Mouse (Mus musculus): ENCODE results near the gene Mrps30. TPM values are rescaled to one million over a fixed set of nuclear protein-coding genes. Genes with fewer than 3 reads are reported as not detected.
"Not testable (repeated sequence)": the region's sequence is repeated elsewhere in the genome, so short reads cannot be mapped to it uniquely, and the experiment has no call there.

Gene Mrps30
- 29.9 and 31.3 TPM in 2 replicates for polyA plus RNA-seq (2016; fragmentation: Nextera tagmentation; extraction: Ambion mirVana)

DNA sequence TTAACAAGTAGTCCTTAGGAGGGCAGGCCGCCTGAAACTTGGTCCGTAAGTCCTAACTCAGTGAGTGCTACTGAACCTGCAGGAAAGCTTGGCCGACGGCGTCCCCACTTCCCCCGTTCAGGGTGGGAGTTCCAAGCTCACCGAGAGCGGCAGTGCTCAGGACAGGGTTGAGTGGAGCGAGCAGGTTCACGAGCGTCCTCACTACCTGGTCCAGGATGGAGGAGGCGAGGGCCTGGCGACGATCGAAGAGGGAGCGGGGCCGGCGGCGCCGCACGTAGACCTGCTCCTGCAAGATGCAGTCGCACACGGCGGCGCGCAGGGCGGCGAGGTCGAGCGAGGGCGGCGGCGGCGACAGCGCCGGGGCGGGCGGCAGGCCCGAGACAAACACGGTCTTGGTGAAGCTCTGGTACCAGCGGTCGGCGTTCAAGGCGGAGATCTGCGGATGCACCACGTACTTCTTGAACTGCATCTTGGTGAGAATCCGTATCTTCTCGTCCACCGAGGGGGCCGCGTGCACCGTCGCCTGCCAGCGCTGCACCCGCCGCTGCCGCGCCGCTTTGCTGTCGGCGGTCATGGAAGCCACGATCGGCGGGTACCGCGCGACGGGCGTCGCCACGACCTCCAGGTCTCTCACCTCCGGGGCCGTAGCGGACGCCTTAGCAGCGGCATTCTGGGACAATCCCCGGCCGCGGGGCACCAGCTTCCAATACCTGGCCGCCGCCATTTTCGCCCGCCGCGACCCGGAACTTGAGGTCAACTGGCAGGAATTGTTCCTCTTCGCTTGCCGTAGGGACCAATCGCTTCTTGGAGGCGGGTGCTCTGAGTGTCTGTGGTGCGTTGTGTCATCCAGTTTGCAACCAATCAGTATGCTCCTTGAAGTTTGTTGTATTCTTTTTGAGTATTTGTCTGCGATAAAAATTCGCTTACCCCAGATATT is at the start of gene Mrps30, which contains the start of gene B430218F22Rik:
Gene Mrps30 (minus strand): TSS at position 742 of the 937 bp plus-strand sequence.
Gene B430218F22Rik (plus strand): TSS at position 120 of the 937 bp plus-strand sequence.
- H3K9ac ChIP-seq: peak within 1 kb of the TSS; percentile 85
- peaks cover 12% of the 10 kb centered on the region for H3K4me1 ChIP-seq
- WGBS: under 1% methylated on average over 93 of the region's 93 CpGs
- H3K4me2 ChIP-seq (replicated peaks): peak within 1 kb of the TSS; percentile 68
- peak; percentile 99 for ATAC-seq (ENCODE audit: low FRiP score)
- H3K27ac ChIP-seq: peak within 1 kb of the TSS; percentile 83
- H3K9me3 ChIP-seq (replicated peaks): no peaks in the 10 kb centered on the region
- peaks cover 23% of the 10 kb centered on the region for H3K36me3 ChIP-seq
- peak within 1 kb of the TSS; percentile 97 for H3K4me3 ChIP-seq
- no peaks in the 10 kb centered on the region for H3K27me3 ChIP-seq

DNA sequence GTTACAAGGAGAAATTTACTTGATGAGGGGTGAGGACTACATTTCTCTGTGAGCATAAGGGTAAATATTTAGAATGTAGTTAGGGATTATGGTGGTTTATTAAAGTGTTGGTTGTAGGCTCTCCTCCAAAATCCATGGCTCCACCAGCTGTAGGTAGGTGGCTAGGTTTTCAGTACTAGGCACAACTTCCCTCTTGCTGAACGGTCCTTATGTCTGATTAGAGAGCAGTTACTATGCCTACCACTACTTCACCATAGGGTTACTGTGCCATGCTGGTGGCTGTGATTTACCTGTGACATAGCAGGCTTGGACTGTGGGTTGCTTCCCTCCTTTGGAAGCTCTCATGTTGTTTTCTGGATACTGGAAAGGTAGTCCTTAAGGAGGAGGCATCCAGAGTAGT is 33.8 kb upstream of the Mrps30 start:
- WGBS: 89% methylated on average over 1 of the region's 1 CpGs
- Histone ChIP-seq H3K4me3 (no peak overlapping the region), H3K4me1 (no peaks in the 10 kb centered on the region), H3K36me3 (no peaks in the 10 kb centered on the region), H3K4me2 (replicated peaks) (no peak overlapping the region), H3K9me3 (replicated peaks) (no peaks in the 10 kb centered on the region), H3K9ac (no peak overlapping the region), H3K27me3 (no peaks in the 10 kb centered on the region), H3K27ac (no peak overlapping the region)
- no peak for ATAC-seq (ENCODE audit: low FRiP score)

DNA sequence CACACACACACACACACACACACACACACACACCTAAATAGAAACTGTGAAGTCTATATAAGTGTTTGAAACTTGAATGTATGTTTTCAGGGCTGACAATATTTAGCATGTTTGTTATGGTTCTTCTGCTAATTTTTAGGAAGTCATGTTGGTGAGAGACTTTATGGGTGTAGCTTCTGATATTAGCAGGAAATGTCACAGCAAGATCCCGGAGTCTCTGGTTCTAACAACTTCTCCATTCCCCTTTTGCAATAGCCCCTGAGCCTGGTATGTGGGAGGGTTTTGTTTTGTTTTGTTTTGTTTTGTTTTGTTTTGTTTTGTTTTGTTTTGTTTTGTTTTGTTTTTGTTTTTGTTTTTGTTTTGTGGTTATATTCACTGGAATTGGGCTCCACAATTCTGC is 33.4 kb upstream of the Mrps30 start:
- no peaks in the 10 kb centered on the region for H3K9me3 ChIP-seq (replicated peaks)
- H3K4me1 ChIP-seq: no peaks in the 10 kb centered on the region
- ATAC-seq (ENCODE audit: low FRiP score): no peak
- H3K9ac ChIP-seq: no peak overlapping the region
- no peak overlapping the region for H3K27ac ChIP-seq
- H3K4me2 ChIP-seq (replicated peaks): no peak overlapping the region
- H3K27me3 ChIP-seq: no peaks in the 10 kb centered on the region
- H3K4me3 ChIP-seq: no peak overlapping the region
- 85% methylated on average over 1 of the region's 1 CpGs for WGBS
- H3K36me3 ChIP-seq: no peaks in the 10 kb centered on the region

DNA sequence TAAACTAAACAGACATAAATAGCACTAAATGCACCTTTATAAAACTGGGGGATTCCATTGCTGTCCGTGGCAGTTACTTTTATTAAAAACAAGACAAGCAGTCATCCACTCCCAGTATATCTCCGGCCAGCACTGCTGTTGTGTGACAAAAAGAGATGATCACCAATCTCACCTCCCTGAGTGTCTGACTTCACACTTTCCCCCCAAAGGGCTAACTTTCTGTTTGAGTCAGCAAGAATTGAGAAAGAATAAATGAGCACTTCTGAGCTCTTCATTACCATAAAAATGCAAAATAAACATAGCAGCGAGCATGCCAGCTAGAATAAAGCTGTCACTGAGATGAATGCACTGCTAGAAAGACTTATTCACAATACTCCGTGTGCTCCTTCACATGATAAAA is 31.1 kb upstream of the Mrps30 start:
- H3K4me1 ChIP-seq: no peaks in the 10 kb centered on the region
- no peaks in the 10 kb centered on the region for H3K9me3 ChIP-seq (replicated peaks)
- H3K4me3 ChIP-seq: no peak overlapping the region
- H3K27ac ChIP-seq: no peak overlapping the region
- H3K27me3 ChIP-seq: no peaks in the 10 kb centered on the region
- H3K4me2 ChIP-seq (replicated peaks): no peak overlapping the region
- H3K9ac ChIP-seq: no peak overlapping the region
- no peak for ATAC-seq (ENCODE audit: low FRiP score)
- H3K36me3 ChIP-seq: no peaks in the 10 kb centered on the region
- 35% methylated on average over 4 of the region's 4 CpGs for WGBS

DNA sequence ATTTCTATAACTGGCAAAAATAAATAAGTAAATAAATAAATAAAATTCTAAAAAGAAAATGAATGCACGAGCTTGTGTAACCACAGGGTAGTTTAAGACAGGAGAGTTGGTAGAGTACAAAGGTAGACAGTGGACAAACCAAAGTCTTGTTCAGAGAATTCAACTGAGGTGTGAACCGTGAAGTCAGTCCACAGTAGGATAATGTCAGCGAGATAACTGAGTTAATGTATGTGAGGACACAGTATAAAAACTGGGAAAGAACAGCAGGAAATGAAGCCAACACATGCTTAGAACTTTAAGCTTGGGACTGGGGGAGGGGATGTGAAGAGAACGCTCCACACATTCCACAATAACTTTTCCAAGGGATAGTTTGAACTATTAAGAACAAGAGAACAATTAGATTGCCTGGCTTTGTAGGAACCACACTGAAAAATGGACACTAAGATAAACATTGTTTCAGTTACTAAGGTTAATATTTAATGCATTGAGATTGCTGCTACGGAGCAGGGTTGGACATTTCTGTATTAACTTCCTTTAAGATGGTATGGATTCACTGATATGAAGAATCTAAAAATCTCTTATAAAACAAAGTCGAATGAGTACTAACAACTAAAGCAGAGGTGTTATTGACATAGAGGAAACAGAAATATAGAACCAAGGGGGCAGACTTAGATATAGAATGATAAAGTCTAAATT is 24.4 kb upstream of the Mrps30 start:
- Histone ChIP-seq H3K9ac (no peak overlapping the region), H3K4me2 (replicated peaks) (no peak overlapping the region), H3K27ac (no peak overlapping the region), H3K4me3 (no peak overlapping the region), H3K27me3 (no peaks in the 10 kb centered on the region), H3K9me3 (replicated peaks) (no peaks in the 10 kb centered on the region), H3K36me3 (no peaks in the 10 kb centered on the region), H3K4me1 (no peaks in the 10 kb centered on the region)
- 80% methylated on average over 6 of the region's 6 CpGs for WGBS
- ATAC-seq (ENCODE audit: low FRiP score): no peak

- no peak for ATAC-seq (ENCODE audit: low FRiP score)
- no peak overlapping the region for H3K4me2 ChIP-seq (replicated peaks)
- H3K4me3 ChIP-seq: no peak overlapping the region
- H3K9ac ChIP-seq: no peak overlapping the region
- no peaks in the 10 kb centered on the region for H3K36me3 ChIP-seq
- 0 out of 2 replicates have a peak, but pooled peaks cover 2% of the 10 kb centered on the region for H3K27me3 ChIP-seq
- no peaks in the 10 kb centered on the region for H3K9me3 ChIP-seq (replicated peaks)
- no peaks in the 10 kb centered on the region for H3K4me1 ChIP-seq
- H3K27ac ChIP-seq: no peak overlapping the region
These were observed 16.5 kb upstream of the Mrps30 start for GRCm38 (mm10) chr13:118403544-118403943.

- WGBS: 65% methylated on average over 6 of the region's 6 CpGs
These were observed 13.3 kb upstream of the Mrps30 start for GRCm38 (mm10) chr13:118400340-118400739.

DNA sequence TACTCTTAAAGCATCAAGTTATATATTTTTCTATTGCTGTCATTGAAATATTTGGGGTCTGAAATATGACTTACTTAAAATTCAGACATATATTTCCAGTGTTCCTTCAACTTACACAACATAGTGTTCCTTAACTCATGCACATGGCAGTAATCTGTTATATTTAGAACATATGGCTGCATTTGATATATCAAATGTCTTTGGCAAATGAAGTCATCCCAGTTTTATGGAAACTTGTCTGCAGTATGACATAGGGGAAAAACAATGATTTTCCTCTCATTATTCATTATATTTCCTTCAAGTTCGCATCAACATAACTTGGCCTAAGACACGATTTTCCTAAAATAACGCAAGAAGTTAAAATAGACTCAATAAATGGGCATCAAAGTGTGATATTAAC is 8.8 kb upstream of the Mrps30 start:
- Histone ChIP-seq H3K27ac (no peak overlapping the region), H3K36me3 (no peaks in the 10 kb centered on the region), H3K4me1 (no peaks in the 10 kb centered on the region), H3K9ac (no peak overlapping the region), H3K4me3 (no peak overlapping the region), H3K27me3 (no peaks in the 10 kb centered on the region), H3K4me2 (replicated peaks) (no peak overlapping the region), H3K9me3 (replicated peaks) (no peaks in the 10 kb centered on the region)
- 94% methylated on average over 3 of the region's 3 CpGs for WGBS
- ATAC-seq (ENCODE audit: low FRiP score): no peak

More at GRCm38 (mm10) chr13:118400340-118400739, 13.3 kb upstream of the Mrps30 start:
- Histone ChIP-seq H3K4me2 (replicated peaks) (no peak overlapping the region), H3K9ac (no peak overlapping the region), H3K27me3 (0 out of 2 replicates have a peak, but pooled peaks cover 2% of the 10 kb centered on the region), H3K4me1 (no peaks in the 10 kb centered on the region), H3K27ac (no peak overlapping the region), H3K9me3 (replicated peaks) (no peaks in the 10 kb centered on the region), H3K36me3 (no peaks in the 10 kb centered on the region), H3K4me3 (no peak overlapping the region)
- ATAC-seq (ENCODE audit: low FRiP score): no peak

GRCm38 (mm10) chr13:118387448-118387801 is 373 bp upstream of the Mrps30 start:
- H3K9me3 ChIP-seq (replicated peaks); H3K27me3 ChIP-seq; H3K9ac ChIP-seq; H3K27ac ChIP-seq: not testable (repeated sequence)
- ATAC-seq (ENCODE audit: low FRiP score): peak; percentile 57
- WGBS: 8% methylated on average over 10 of the region's 10 CpGs
- peaks cover 12% of the 10 kb centered on the region for H3K4me1 ChIP-seq
- H3K4me2 ChIP-seq (replicated peaks): peak overlapping the region; percentile 44
- peak overlapping the region; percentile 97 for H3K4me3 ChIP-seq
- peaks cover 18% of the 10 kb centered on the region for H3K36me3 ChIP-seq

DNA sequence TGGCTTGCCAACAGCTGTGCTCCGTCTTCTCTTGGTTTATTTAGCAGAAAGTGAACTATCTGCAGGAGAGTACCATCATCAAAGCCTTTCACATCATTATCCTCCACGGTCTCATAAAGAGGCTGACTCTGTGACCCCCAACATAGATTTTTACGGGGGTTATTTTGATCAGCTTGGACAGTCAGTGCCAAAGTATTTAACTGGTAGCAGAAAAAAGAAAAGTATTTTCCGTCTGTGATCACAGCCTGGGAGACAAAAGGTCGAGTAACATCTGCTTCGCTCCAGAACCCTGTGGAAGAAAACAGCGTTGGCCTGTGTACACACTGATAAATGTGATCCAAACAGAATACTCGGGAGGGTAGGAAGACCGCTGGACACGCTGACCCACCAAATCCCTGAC is 6.7 kb downstream of the Mrps30 start:
- no peaks in the 10 kb centered on the region for H3K27me3 ChIP-seq
- 0 out of 2 replicates have a peak, but pooled peaks cover under 1% of the 10 kb centered on the region for H3K4me1 ChIP-seq
- no peak overlapping the region for H3K4me3 ChIP-seq
- no peak overlapping the region for H3K9ac ChIP-seq
- peaks cover 49% of the 10 kb centered on the region for H3K36me3 ChIP-seq
- no peak overlapping the region for H3K27ac ChIP-seq
- no peak for ATAC-seq (ENCODE audit: low FRiP score)
- no peak overlapping the region for H3K4me2 ChIP-seq (replicated peaks)
- WGBS: 91% methylated on average over 10 of the region's 10 CpGs
- H3K9me3 ChIP-seq (replicated peaks): no peaks in the 10 kb centered on the region

DNA sequence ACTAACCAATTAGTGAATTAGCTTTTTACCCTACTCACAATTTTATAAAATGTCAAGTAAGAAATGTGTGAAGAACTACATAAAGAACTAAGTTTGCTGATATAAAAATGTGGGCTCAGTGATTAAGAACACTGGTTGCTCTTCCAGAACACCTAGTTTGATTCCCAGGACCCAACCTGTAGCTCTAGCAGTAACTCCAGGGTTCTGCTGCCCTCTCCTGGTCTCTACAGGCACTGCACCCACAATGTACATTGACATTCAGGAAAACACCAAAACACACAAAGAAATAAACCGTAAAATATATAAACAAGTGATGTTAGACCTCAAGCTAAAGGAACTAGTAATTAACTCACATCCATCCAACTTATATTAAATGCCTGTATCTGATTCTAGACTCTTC is 7.9 kb downstream of the Mrps30 start:
- Histone ChIP-seq H3K27me3 (no peaks in the 10 kb centered on the region), H3K9ac (no peak overlapping the region), H3K4me3 (no peak overlapping the region), H3K9me3 (replicated peaks) (no peaks in the 10 kb centered on the region), H3K4me2 (replicated peaks) (no peak overlapping the region), H3K4me1 (no peaks in the 10 kb centered on the region), H3K27ac (no peak overlapping the region), H3K36me3 (peaks cover 47% of the 10 kb centered on the region)
- no peak for ATAC-seq (ENCODE audit: low FRiP score)
- WGBS: 81% methylated on average over 1 of the region's 1 CpGs

GRCm38 (mm10) chr13:118372871-118373270 is 14.2 kb downstream of the Mrps30 start:
- no peak overlapping the region for H3K9ac ChIP-seq
- H3K27me3 ChIP-seq: no peaks in the 10 kb centered on the region
- no peaks in the 10 kb centered on the region for H3K9me3 ChIP-seq (replicated peaks)
- no peaks in the 10 kb centered on the region for H3K4me1 ChIP-seq
- H3K27ac ChIP-seq: no peak overlapping the region
- no peak overlapping the region for H3K4me3 ChIP-seq
- WGBS: 93% methylated on average over 4 of the region's 4 CpGs
- H3K4me2 ChIP-seq (replicated peaks): no peak overlapping the region
- H3K36me3 ChIP-seq: peaks cover 6% of the 10 kb centered on the region
- ATAC-seq (ENCODE audit: low FRiP score): no peak

All from hindbrain, embryonic 12.5 days (tissue).